Mouse (Mus musculus) hindbrain, embryonic 14.5 days (tissue): ENCODE measurements around the gene Slc25a13. TPM values are rescaled to one million over a fixed set of nuclear protein-coding genes. Genes with fewer than 3 reads are reported as not detected.

ENCODE experiments used
- ATAC-seq: fragments of 200-750 bp; cut with Nextera tagmentation; 2 replicates; pipeline ENCODE4 v1.8.0; 2017; ENCODE audit warnings: moderate number of reproducible peaks, mild to moderate bottlenecking, moderate TSS enrichment, moderate library complexity; ENCODE audit not compliant: low FRiP score
- DNase-seq: peaks from one replicate; pipeline ENCODE4 v3.0.0-alpha.2; 2015; ENCODE audit warnings: low spot score
- H3K27ac ChIP-seq: fragments of 300-500 bp; sonication (generic); 2 replicates; pipeline ENCODE4 v1.5.1; 2014; ENCODE audit warnings: mild to moderate bottlenecking, moderate library complexity
- H3K27me3 ChIP-seq: fragments of 300-500 bp; sonication (generic); 2 replicates; pipeline ENCODE4 v1.6.1; 2014; ENCODE audit warnings: mild to moderate bottlenecking, low read length, mixed read lengths; ENCODE audit not compliant: control insufficient read depth, insufficient read depth
- H3K36me3 ChIP-seq: fragments of 300-500 bp; sonication (generic); replicated peaks from 2 replicates; pipeline ENCODE4 v1.6.1; 2014; ENCODE audit not compliant: control insufficient read depth, insufficient read depth
- H3K4me1 ChIP-seq: fragments of 300-500 bp; sonication (generic); replicated peaks from 2 replicates; pipeline ENCODE4 v1.6.1; 2014; ENCODE audit warnings: antibody characterized with exemption, low read length, mixed read lengths; ENCODE audit not compliant: control insufficient read depth, insufficient read depth
- H3K4me2 ChIP-seq: fragments of 300-500 bp; sonication (generic); replicated peaks from 2 replicates; pipeline ENCODE4 v1.6.1; 2014; ENCODE audit warnings: mild to moderate bottlenecking, moderate library complexity
- H3K4me3 ChIP-seq: fragments of 300-500 bp; sonication (generic); replicated peaks from 2 replicates; pipeline ENCODE4 v1.5.1; 2014; ENCODE audit warnings: mild to moderate bottlenecking, low read length
- H3K9ac ChIP-seq: fragments of 300-500 bp; sonication (generic); 2 replicates; pipeline ENCODE4 v1.6.1; 2014
- H3K9me3 ChIP-seq: fragments of 300-500 bp; sonication (generic); 2 replicates; pipeline ENCODE4 v1.6.1; 2016; ENCODE audit warnings: low read length; ENCODE audit not compliant: control insufficient read depth
- WGBS: fragments of 180-500 bp; shearing (Covaris S2); extraction: QIAGEN DNeasy Blood & Tissue Kit; methylation state at CpG from one replicate; pipeline ENCODE4 v1.1.7; 2014; 5-methylcytosine and 5-hydroxymethylcytosine counted together
- polyA plus RNA-seq: library from polyadenylated mRNA; unstranded; fragments of >200 nt; fragmentation: Nextera tagmentation; extraction: Ambion mirVana; gene quantifications from 2 replicates; pipeline ENCODE4 v1.2.1, GENCODE M21; 2014

Gene Slc25a13
- polyA plus RNA-seq, 1 experiment from 2014 or later: 5.6 TPM

GRCm38 (mm10) chr6:6222721-6223120 is 5.7 kb upstream of the Slc25a13 start:
- no peak overlapping the region for H3K9ac ChIP-seq
- no peaks in the 10 kb centered on the region for H3K4me1 ChIP-seq
- DNase-seq (no peak), ATAC-seq (no peak)
- no peaks in the 10 kb centered on the region for H3K27me3 ChIP-seq
- WGBS: 85% methylated on average over 7 of the region's 7 CpGs
- no peaks in the 10 kb centered on the region for H3K9me3 ChIP-seq
- H3K36me3 ChIP-seq: no peaks in the 10 kb centered on the region
- H3K4me2 ChIP-seq: no peak overlapping the region
- H3K4me3 ChIP-seq: no peak overlapping the region
- no peak overlapping the region for H3K27ac ChIP-seq

- Histone ChIP-seq H3K4me3 (no peak overlapping the region), H3K36me3 (no peaks in the 10 kb centered on the region), H3K27ac (no peak overlapping the region), H3K4me1 (0 out of 2 replicates have a peak, but pooled peaks cover 7% of the 10 kb centered on the region), H3K4me2 (no peak overlapping the region), H3K27me3 (no peaks in the 10 kb centered on the region), H3K9ac (no peak overlapping the region), H3K9me3 (no peaks in the 10 kb centered on the region)
- DNase-seq (no peak), ATAC-seq (no peak)
- WGBS: 94% methylated on average over 3 of the region's 3 CpGs
These were observed 3.6 kb upstream of the Slc25a13 start for GRCm38 (mm10) chr6:6220574-6220973.

- H3K4me3 ChIP-seq: no peak overlapping the region
- H3K4me2 ChIP-seq: no peak overlapping the region
- H3K9me3 ChIP-seq: no peaks in the 10 kb centered on the region
- no peaks in the 10 kb centered on the region for H3K27me3 ChIP-seq
- H3K4me1 ChIP-seq: 0 out of 2 replicates have a peak, but pooled peaks cover 7% of the 10 kb centered on the region
- no peaks in the 10 kb centered on the region for H3K36me3 ChIP-seq
- no peak overlapping the region for H3K27ac ChIP-seq
- DNase-seq (no peak), ATAC-seq (no peak)
- WGBS: 85% methylated on average over 12 of the region's 12 CpGs
- H3K9ac ChIP-seq: no peak overlapping the region
These were observed 2.8 kb upstream of the Slc25a13 start for GRCm38 (mm10) chr6:6219661-6220370.

GRCm38 (mm10) chr6:6217286-6217625 is 283 bp upstream of the Slc25a13 start:
- H3K4me1 ChIP-seq: 0 out of 2 replicates have a peak, but pooled peaks cover 7% of the 10 kb centered on the region
- 13% methylated on average over 5 of the region's 5 CpGs for WGBS
- no peaks in the 10 kb centered on the region for H3K9me3 ChIP-seq
- ATAC-seq (no peak), DNase-seq (no peak)
- H3K27me3 ChIP-seq: no peaks in the 10 kb centered on the region
- no peaks in the 10 kb centered on the region for H3K36me3 ChIP-seq
- H3K9ac ChIP-seq: peak overlapping the region; percentile 77
- no peak overlapping the region for H3K27ac ChIP-seq
- H3K4me3 ChIP-seq: peak overlapping the region; percentile 69
- H3K4me2 ChIP-seq: peak overlapping the region; percentile 97

- WGBS: 42% methylated on average over 5 of the region's 5 CpGs
- H3K9me3 ChIP-seq: no peaks in the 10 kb centered on the region
- H3K4me3 ChIP-seq: peak overlapping the region; percentile 69
- peak overlapping the region; percentile 77 for H3K9ac ChIP-seq
- 0 out of 2 replicates have a peak, but pooled peaks cover 7% of the 10 kb centered on the region for H3K4me1 ChIP-seq
- DNase-seq (no peak), ATAC-seq (no peak)
- H3K27ac ChIP-seq: no peak overlapping the region
- peak overlapping the region; percentile 97 for H3K4me2 ChIP-seq
- no peaks in the 10 kb centered on the region for H3K36me3 ChIP-seq
- no peaks in the 10 kb centered on the region for H3K27me3 ChIP-seq
These were observed 860 bp downstream of the Slc25a13 start for GRCm38 (mm10) chr6:6216120-6216506.

- Histone ChIP-seq H3K4me2 (no peak overlapping the region), H3K36me3 (no peaks in the 10 kb centered on the region), H3K4me3 (no peak overlapping the region), H3K4me1 (0 out of 2 replicates have a peak, but pooled peaks cover 7% of the 10 kb centered on the region), H3K27me3 (no peaks in the 10 kb centered on the region), H3K9ac (no peak overlapping the region), H3K9me3 (no peaks in the 10 kb centered on the region), H3K27ac (no peak overlapping the region)
- WGBS: 82% methylated on average over 8 of the region's 8 CpGs
- DNase-seq (no peak), ATAC-seq (no peak)
These were observed 4.3 kb downstream of the Slc25a13 start for GRCm38 (mm10) chr6:6212360-6213310.

- no peaks in the 10 kb centered on the region for H3K36me3 ChIP-seq
- no peak overlapping the region for H3K4me3 ChIP-seq
- no peak for ATAC-seq
- no peaks in the 10 kb centered on the region for H3K27me3 ChIP-seq
- H3K9ac ChIP-seq: no peak overlapping the region
- no peak overlapping the region for H3K27ac ChIP-seq
- WGBS: 90% methylated on average over 3 of the region's 3 CpGs
- no peaks in the 10 kb centered on the region for H3K9me3 ChIP-seq
- no peak for DNase-seq
- no peak overlapping the region for H3K4me2 ChIP-seq
- 0 out of 2 replicates have a peak, but pooled peaks cover 3% of the 10 kb centered on the region for H3K4me1 ChIP-seq
These were observed 5.0 kb downstream of the Slc25a13 start for GRCm38 (mm10) chr6:6211958-6212357.

GRCm38 (mm10) chr6:6210637-6211036 is 6.3 kb downstream of the Slc25a13 start:
- no peaks in the 10 kb centered on the region for H3K9me3 ChIP-seq
- H3K36me3 ChIP-seq: no peaks in the 10 kb centered on the region
- ATAC-seq (no peak), DNase-seq (no peak)
- over 99% methylated on average over 7 of the region's 7 CpGs for WGBS
- no peak overlapping the region for H3K27ac ChIP-seq
- no peak overlapping the region for H3K4me3 ChIP-seq
- no peak overlapping the region for H3K9ac ChIP-seq
- H3K27me3 ChIP-seq: no peaks in the 10 kb centered on the region
- no peaks in the 10 kb centered on the region for H3K4me1 ChIP-seq
- no peak overlapping the region for H3K4me2 ChIP-seq

- ATAC-seq: no peak
- Histone ChIP-seq H3K4me3 (no peak overlapping the region), H3K27ac (no peak overlapping the region), H3K36me3 (no peaks in the 10 kb centered on the region), H3K4me1 (no peaks in the 10 kb centered on the region), H3K9ac (no peak overlapping the region), H3K9me3 (no peaks in the 10 kb centered on the region), H3K27me3 (no peaks in the 10 kb centered on the region), H3K4me2 (no peak overlapping the region)
- DNase-seq: no peak
- WGBS: 50% methylated on average over 4 of the region's 4 CpGs
These were observed 8.5 kb downstream of the Slc25a13 start for GRCm38 (mm10) chr6:6208351-6209059.
